Mouse (Mus musculus): ENCODE results near the gene Pycr1. TPM values are rescaled to one million over a fixed set of nuclear protein-coding genes. Genes with fewer than 3 reads are reported as not detected.

Gene Pycr1
- polyA plus RNA-seq, 2 experiments = 4.0 to 4.8 TPM

- Histone ChIP-seq H3K4me1 (replicated peaks; ENCODE audit: control insufficient read depth in 2 of 2, insufficient read depth in 2 of 2, low read length in 1 of 2) (peaks cover 7 to 8% of the 10 kb centered on the region in 2 experiments), H3K9ac (replicated peaks) (peak overlapping the region; percentile 58), H3K9me3 (ENCODE audit: control insufficient read depth, low read length) (no peaks in the 10 kb centered on the region), H3K4me2 (ENCODE audit: low read depth) (peak overlapping the region; percentile 97), H3K27me3 (ENCODE audit: control insufficient read depth, insufficient read depth, low read length) (peaks cover 1% of the 10 kb centered on the region), H3K27ac (no peak overlapping the region), H3K4me3 (ENCODE audit: insufficient read depth in 1 of 2, low read depth in 2 of 2, low read length in 2 of 2) (peak overlapping the region; percentile 60 to 66), H3K36me3 (replicated peaks; ENCODE audit: control insufficient read depth, insufficient read depth, low read depth) (no peaks in the 10 kb centered on the region)
- peak; percentile 59 for ATAC-seq (ENCODE audit: insufficient read depth)
- TF ChIP-seq EP300 (IDR thresholded peaks at IDR 0.05; ENCODE audit: low read depth) (no peak), CTCF (IDR thresholded peaks at IDR 0.05; ENCODE audit: low read depth) (no peak; the same call in 1 of the 2 replicates)
- 3% methylated on average over 18 of the region's 18 CpGs for WGBS (ENCODE audit: insufficient replicate concordance)
- DNase-seq (ENCODE audit: low read depth in 3 of 3, low spot score in 3 of 3) = no peak
These were observed 499 bp downstream of the Pycr1 start for GRCm38 (mm10) chr11:120642939-120643600.

GRCm38 (mm10) chr11:120641869-120642268 lies 1.7 kb downstream of the Pycr1 start:
- Histone ChIP-seq H3K4me1 (replicated peaks; ENCODE audit: control insufficient read depth in 2 of 2, insufficient read depth in 2 of 2, low read length in 1 of 2) (peaks cover 7 to 8% of the 10 kb centered on the region in 2 experiments), H3K27me3 (ENCODE audit: control insufficient read depth, insufficient read depth, low read length) (no peaks in the 10 kb centered on the region; the same call in none of the 2 replicates), H3K4me2 (ENCODE audit: low read depth) (no peak overlapping the region), H3K4me3 (ENCODE audit: insufficient read depth in 1 of 2, low read depth in 2 of 2, low read length in 2 of 2) (no peak overlapping the region), H3K9ac (replicated peaks) (no peak overlapping the region), H3K27ac (no peak overlapping the region), H3K36me3 (replicated peaks; ENCODE audit: control insufficient read depth, insufficient read depth, low read depth) (no peaks in the 10 kb centered on the region), H3K9me3 (ENCODE audit: control insufficient read depth, low read length) (no peaks in the 10 kb centered on the region)
- TF ChIP-seq CTCF (IDR thresholded peaks at IDR 0.05; ENCODE audit: low read depth) (no peak), EP300 (IDR thresholded peaks at IDR 0.05; ENCODE audit: low read depth) (no peak)
- ATAC-seq (ENCODE audit: insufficient read depth) (no peak), DNase-seq (ENCODE audit: low read depth in 3 of 3, low spot score in 3 of 3) (no peak)
- 67% methylated on average over 8 of the region's 8 CpGs for WGBS (ENCODE audit: insufficient replicate concordance)

DNA sequence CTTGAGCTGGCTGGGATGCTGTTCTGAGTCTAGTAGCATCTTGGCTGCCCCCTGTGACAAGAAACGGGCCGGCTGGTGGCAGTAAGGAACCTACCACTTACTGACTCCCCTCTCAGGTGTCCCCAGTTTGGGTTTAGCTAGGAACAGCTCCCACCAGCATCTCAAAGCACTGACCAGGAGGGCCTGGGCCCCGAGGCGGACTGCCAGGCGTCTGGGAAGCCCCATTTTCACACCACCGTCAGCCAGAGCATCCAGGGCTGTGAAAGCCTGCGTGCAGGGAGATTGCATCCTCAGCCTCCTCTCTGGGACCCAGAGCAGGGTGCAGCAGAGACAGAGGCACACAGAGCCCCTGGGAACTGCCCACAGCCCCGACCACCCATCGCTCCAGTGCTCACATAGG lies 2.3 kb downstream of the Pycr1 start:
- Histone ChIP-seq H3K4me2 (ENCODE audit: low read depth) (no peak overlapping the region), H3K9me3 (ENCODE audit: control insufficient read depth, low read length) (no peaks in the 10 kb centered on the region), H3K36me3 (replicated peaks; ENCODE audit: control insufficient read depth, insufficient read depth, low read depth) (no peaks in the 10 kb centered on the region), H3K9ac (replicated peaks) (no peak overlapping the region), H3K4me1 (replicated peaks; ENCODE audit: control insufficient read depth in 2 of 2, insufficient read depth in 2 of 2, low read length in 1 of 2) (peaks cover 7 to 8% of the 10 kb centered on the region in 2 experiments), H3K27ac (no peak overlapping the region), H3K4me3 (ENCODE audit: insufficient read depth in 1 of 2, low read depth in 2 of 2, low read length in 2 of 2) (no peak overlapping the region), H3K27me3 (ENCODE audit: control insufficient read depth, insufficient read depth, low read length) (no peaks in the 10 kb centered on the region; the same call in none of the 2 replicates)
- WGBS (ENCODE audit: insufficient replicate concordance) = 57% methylated on average over 9 of the region's 9 CpGs
- DNase-seq (ENCODE audit: low read depth in 3 of 3, low spot score in 3 of 3) (no peak), ATAC-seq (ENCODE audit: insufficient read depth) (no peak)
- no peak for TF ChIP-seq CTCF (IDR thresholded peaks at IDR 0.05; ENCODE audit: low read depth)
- no peak for TF ChIP-seq EP300 (IDR thresholded peaks at IDR 0.05; ENCODE audit: low read depth)

GRCm38 (mm10) chr11:120634810-120635209 lies 8.8 kb downstream of the Pycr1 start:
- ATAC-seq (ENCODE audit: insufficient read depth) = no peak
- Histone ChIP-seq H3K36me3 (replicated peaks; ENCODE audit: control insufficient read depth, insufficient read depth, low read depth) (no peaks in the 10 kb centered on the region), H3K4me1 (replicated peaks; ENCODE audit: control insufficient read depth in 2 of 2, insufficient read depth in 2 of 2, low read length in 1 of 2) (peaks cover 24 to 31% of the 10 kb centered on the region in 2 experiments), H3K4me3 (ENCODE audit: insufficient read depth in 1 of 2, low read depth in 2 of 2, low read length in 2 of 2) (no peak overlapping the region; a peak in 1 of 4 replicates), H3K9ac (replicated peaks) (peak overlapping the region; percentile 9), H3K27ac (no peak overlapping the region), H3K27me3 (ENCODE audit: control insufficient read depth, insufficient read depth, low read length) (no peaks in the 10 kb centered on the region), H3K4me2 (ENCODE audit: low read depth) (peak overlapping the region; percentile 75), H3K9me3 (ENCODE audit: control insufficient read depth, low read length) (no peaks in the 10 kb centered on the region)
- TF ChIP-seq EP300 (IDR thresholded peaks at IDR 0.05; ENCODE audit: low read depth) (no peak), CTCF (IDR thresholded peaks at IDR 0.05; ENCODE audit: low read depth) (no peak)
- 77% methylated on average over 5 of the region's 5 CpGs for WGBS (ENCODE audit: insufficient replicate concordance)
- DNase-seq (ENCODE audit: low read depth in 3 of 3, low spot score in 3 of 3) = no peak

GRCm38 (mm10) chr11:120633520-120634343 lies 9.8 kb downstream of the Pycr1 start, which contains the start of gene Mafg:
Gene Mafg (minus strand): TSS chr11:120633600.
- Histone ChIP-seq H3K4me3 (ENCODE audit: insufficient read depth in 1 of 2, low read depth in 2 of 2, low read length in 2 of 2) (peak within 1 kb of the TSS; percentile 64 to 89), H3K27me3 (ENCODE audit: control insufficient read depth, insufficient read depth, low read length) (no peaks in the 10 kb centered on the region), H3K9me3 (ENCODE audit: control insufficient read depth, low read length) (no peaks in the 10 kb centered on the region), H3K9ac (replicated peaks) (peak within 1 kb of the TSS; percentile 99), H3K36me3 (replicated peaks; ENCODE audit: control insufficient read depth, insufficient read depth, low read depth) (peaks cover 6% of the 10 kb centered on the region), H3K4me2 (ENCODE audit: low read depth) (peak within 1 kb of the TSS; percentile 75), H3K4me1 (replicated peaks; ENCODE audit: control insufficient read depth in 2 of 2, insufficient read depth in 2 of 2, low read length in 1 of 2) (peaks cover 33 to 39% of the 10 kb centered on the region in 2 experiments), H3K27ac (peak within 1 kb of the TSS; percentile 99)
- 10% methylated on average over 58 of the region's 58 CpGs for WGBS (ENCODE audit: insufficient replicate concordance)
- ATAC-seq (ENCODE audit: insufficient read depth) (peak; percentile 76), DNase-seq (ENCODE audit: low read depth in 3 of 3, low spot score in 3 of 3) (peak; percentile 92 to 93 (median 93))
- TF ChIP-seq EP300 (IDR thresholded peaks at IDR 0.05; ENCODE audit: low read depth) (no peak), CTCF (IDR thresholded peaks at IDR 0.05; ENCODE audit: low read depth) (no peak)
